Mouse (Mus musculus): Measurements from ENCODE around the gene Casp2.

DNA sequence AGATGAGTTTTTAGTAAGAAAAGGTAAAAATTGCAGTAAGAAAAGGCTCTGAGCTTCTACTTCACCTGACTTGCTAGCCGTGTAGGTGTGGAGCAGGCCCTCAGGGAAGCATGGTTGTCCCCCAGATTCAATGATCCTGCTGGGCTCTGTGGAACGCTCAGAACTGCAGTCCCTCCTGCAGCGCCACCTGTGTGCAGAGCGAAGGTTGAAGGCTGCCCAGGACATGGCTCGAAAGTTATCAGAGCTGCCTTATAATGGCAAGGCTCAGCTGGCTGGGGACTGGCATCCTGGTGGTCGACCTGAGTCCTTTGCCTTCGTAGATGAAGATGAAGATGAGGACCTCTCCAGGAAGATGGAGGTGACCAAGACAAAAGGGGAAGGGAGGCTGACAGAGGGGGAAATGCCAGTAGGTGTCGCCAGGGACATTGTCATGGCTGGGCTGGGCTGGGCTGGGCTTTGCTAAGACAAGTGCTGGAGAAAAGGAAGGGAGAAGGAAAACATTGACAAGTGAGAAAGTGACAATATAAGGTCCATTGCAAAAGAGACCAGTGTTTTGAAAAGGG is 45.1 kb downstream of the Casp2 start:
- no peak for TF ChIP-seq CEBPB (IDR thresholded peaks at IDR 0.05; ENCODE audit: low read depth)
- no peak for TF ChIP-seq CTCF (IDR thresholded peaks at IDR 0.05; ENCODE audit: control insufficient read depth, insufficient read depth, insufficient read length)
- TF ChIP-seq MYOG (IDR thresholded peaks at IDR 0.05; ENCODE audit: control insufficient read depth, extremely low read depth, insufficient read length) = no peak
- no peak for TF ChIP-seq MAX (IDR thresholded peaks at IDR 0.05)
- TF ChIP-seq USF1 (IDR thresholded peaks at IDR 0.05; ENCODE audit: low read depth) = no peak
- TF ChIP-seq MYOD1 (IDR thresholded peaks at IDR 0.05; ENCODE audit: control insufficient read depth, insufficient read length, low read depth) = no peak
